Mouse (Mus musculus) CD8-positive naive resting alpha-beta T cell, adult 2 months (primary cell): ENCODE data around the gene Hp1bp3.

Source experiments
- DNase-seq, 2 experiments: peaks; one replicate each; pipeline ENCODE4 v3.0.0; 2022; ENCODE audit warnings: low read depth in 2 of 2, low spot score in 2 of 2

Hp1bp3 gene

GRCm38 (mm10) chr4:138216200-138216890 lies at the start of gene Hp1bp3:
Gene Hp1bp3, plus strand, starts transcription at chr4:138216296.
- peak; percentile 49 to 67 for DNase-seq

DNA sequence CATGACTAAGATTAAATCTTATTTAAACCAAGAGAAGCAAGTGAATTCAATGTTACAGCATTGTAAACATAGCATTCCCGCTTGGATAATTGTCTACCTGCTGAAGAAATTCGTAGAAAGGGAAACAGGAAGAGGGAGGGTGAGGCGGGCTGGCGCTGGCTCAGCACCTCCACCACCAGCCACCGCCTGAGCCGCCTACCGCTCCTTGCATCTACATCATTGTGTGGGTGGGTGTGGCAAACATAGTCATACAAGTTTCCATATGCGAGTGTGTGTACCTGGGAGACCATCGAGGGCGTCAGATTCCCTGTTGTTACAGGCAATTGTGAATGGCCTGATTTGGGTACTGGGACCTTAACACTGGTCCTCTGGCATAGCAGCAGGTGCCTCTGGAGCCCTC lies 49.6 kb upstream of the Hp1bp3 start:
- DNase-seq = no peak

- no peak for DNase-seq
Measured at GRCm38 (mm10) chr4:138168162-138168561, 47.9 kb upstream of the Hp1bp3 start.

- DNase-seq = no peak
Measured at GRCm38 (mm10) chr4:138169420-138169819, 46.7 kb upstream of the Hp1bp3 start.

GRCm38 (mm10) chr4:138172686-138173085 lies 43.4 kb upstream of the Hp1bp3 start:
- DNase-seq = no peak

DNA sequence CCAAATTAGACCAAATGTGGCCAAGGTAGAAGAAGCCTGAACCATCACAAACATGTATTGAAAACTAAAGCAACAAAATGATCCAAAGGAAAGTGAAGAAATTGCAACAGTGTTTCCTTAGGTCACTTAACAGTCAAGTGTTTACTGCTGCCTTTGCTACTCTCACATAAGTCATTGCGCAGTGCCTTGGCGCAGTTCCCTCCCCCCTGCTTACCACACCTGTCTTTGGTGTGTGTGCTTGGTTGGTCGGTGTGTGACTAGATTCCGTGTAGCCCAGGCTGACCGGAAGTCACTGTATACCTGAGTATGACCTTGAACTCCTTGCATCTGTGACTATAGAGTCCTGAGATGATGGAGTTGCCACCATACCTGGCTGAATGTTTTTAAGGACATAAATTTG lies 36.7 kb upstream of the Hp1bp3 start:
- no peak for DNase-seq

- no peak for DNase-seq
Measured at GRCm38 (mm10) chr4:138180719-138181118, 35.4 kb upstream of the Hp1bp3 start.

DNA sequence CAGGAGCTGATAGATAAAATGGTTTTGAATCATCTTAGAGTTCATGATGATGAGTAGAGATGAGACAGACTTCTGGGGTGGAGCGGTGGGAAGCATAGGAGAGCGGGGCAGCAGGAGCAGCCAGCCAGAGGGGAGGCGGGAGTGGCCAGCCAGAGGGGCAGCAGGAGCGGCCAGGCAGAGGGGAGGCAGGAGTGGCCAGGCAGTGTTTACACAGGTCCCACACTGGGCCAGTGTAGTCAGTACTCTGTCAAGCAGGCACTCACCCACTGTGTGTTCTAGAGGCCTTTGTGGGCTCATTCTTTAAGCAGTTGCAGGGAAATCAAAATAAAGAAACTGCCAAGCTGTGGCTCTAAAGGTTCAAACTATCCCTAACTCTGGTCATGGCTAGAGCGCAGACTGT lies 32.0 kb upstream of the Hp1bp3 start:
- DNase-seq = no peak

DNA sequence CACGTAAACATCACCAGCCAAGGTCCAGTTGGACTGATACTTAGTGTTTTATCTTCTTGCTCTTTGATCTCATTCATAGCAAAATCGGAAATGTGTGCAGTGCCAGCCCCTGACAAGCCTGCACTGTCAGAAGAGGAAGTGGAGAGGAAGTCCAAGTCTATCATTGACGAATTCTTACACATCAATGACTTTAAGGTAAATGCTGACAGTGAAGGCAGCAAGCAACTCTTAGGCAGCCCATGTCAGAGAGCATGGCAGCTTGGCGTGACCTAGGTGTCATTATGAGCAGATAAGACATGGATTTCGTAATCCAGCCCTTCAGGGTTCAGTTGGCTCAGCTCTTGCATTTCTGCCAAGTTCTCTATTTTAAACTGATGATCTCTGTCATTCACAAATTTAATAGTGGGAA lies 31.5 kb upstream of the Hp1bp3 start:
- no peak for DNase-seq

GRCm38 (mm10) chr4:138185961-138186360 lies 30.1 kb upstream of the Hp1bp3 start:
- DNase-seq = no peak

GRCm38 (mm10) chr4:138187995-138188394 lies 28.1 kb upstream of the Hp1bp3 start:
- no peak for DNase-seq

GRCm38 (mm10) chr4:138192561-138192960 lies 23.5 kb upstream of the Hp1bp3 start:
- no peak for DNase-seq

DNA sequence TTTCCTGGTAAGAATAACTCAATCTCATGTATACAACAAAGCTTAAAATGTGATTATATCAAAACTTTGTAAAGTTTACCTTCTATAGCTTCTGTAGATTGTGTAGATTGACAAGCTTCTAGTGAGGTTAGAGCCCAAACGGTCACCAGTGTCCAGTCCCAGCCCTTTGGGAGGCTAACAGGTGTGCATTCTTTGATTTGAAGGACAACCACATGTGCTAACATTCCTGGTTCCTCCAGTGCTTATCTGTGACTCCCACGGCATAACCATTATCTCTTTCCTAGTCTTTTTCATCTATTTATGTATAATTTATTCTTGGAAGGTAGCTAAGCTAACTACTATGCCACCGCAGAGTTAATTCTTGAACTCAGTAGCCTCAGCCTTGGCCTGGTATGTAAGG lies 15.3 kb upstream of the Hp1bp3 start:
- DNase-seq = no peak

- DNase-seq = no peak
Measured at GRCm38 (mm10) chr4:138201696-138202095, 14.4 kb upstream of the Hp1bp3 start.

- DNase-seq = no peak
Measured at GRCm38 (mm10) chr4:138210116-138210515, 6.0 kb upstream of the Hp1bp3 start.

DNA sequence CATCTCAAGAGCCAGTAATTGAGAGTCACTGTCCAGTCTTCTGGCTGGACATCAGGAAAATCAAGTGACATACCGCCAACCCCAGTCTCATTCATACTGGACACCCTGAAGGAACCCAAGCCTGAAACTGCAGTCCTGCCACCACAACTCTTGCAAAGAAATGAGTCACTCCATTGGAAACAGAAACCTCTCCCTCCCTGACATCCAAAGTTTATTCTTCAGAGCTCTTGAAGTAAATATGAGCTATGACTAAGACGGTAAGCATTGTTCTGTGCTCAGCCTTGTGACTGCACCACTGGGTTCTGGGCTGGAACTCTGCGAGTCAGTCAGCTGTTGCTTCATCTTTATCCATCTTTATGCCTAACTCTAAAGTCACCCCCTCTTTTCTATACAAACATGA lies 2.2 kb upstream of the Hp1bp3 start:
- no peak for DNase-seq

DNA sequence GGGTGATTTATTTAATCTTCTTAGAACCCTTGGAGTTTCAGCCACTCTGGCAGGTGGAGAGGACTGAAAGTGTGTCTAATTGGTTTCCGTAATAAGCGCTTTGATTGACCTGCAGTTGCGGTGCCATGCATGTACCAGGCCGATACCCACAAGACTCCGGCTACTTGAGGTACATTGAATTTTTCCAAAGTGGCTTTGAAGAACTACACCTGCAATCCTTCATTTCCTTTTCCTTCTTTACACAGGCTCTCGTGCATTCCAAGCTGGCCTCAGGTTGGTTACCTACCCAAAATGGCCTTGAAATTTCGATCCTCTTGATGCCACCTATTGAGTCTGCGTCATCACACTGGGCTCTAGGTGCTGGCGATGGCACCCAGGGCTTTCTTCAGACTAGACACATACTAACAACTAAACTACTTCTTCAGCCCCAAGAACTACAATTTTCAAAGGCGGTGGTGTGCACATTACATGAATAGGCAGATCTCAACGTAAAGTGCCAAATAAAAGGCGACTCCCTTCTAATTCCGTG lies 361 bp upstream of the Hp1bp3 start:
- peak in 1 of 2 experiments; percentile 31 for DNase-seq

GRCm38 (mm10) chr4:138216891-138217392 lies 846 bp downstream of the Hp1bp3 start:
- DNase-seq = peak; percentile 97 to 98

DNA sequence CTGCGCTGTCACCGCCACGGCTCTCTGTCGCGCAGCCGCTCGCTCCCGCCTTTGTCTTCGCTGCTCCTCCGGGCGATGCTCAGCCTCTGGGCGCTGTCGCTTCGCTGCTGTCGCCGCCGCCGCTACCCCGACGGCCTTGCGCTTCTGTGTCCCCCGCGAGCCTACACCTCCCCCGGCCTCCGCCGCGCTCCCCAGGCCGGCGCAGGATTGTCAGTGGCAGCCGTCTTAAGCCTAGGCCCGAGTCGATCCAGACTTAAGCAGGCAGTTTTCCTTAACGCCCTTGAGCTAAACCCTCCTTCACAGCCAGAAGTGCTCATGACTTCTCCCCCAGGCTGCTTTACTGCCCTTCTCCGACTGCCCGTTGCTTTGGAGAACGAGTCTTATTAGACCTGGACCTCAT lies 1.3 kb downstream of the Hp1bp3 start:
- DNase-seq = no peak

- no peak for DNase-seq
Measured at GRCm38 (mm10) chr4:138217951-138218685, 2.0 kb downstream of the Hp1bp3 start.

- no peak for DNase-seq
Measured at GRCm38 (mm10) chr4:138219331-138219730, 3.2 kb downstream of the Hp1bp3 start.

DNA sequence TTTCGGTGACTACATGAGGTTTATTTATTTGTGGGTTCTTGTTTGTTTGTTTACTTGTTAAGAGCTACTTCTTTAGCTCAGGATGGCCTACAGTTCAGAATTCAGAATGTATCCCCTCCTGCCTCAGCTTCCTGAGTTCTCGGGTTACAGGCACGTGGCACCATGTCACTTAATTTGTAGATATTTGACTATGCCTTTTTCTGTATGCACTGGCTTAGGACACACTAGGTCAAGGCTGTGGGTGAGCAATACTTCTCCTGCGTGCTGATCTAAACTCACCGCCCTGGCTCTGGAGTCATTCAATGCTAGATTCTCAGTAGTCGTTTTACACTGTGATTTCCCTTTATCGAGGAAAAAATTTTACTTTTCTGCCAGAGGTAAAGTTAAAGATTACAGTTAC lies 4.7 kb downstream of the Hp1bp3 start:
- DNase-seq = no peak
